Mouse (Mus musculus) granulocyte monocyte progenitor cell, adult 5-6 weeks (primary cell): Measurements from ENCODE around the gene Cldn4. TPM values are rescaled to one million over a fixed set of nuclear protein-coding genes. Genes with fewer than 3 reads are reported as not detected.

Experiments used
- ATAC-seq: replicated peaks from 2 replicates; pipeline ENCODE4 v1.8.0; 2016; ENCODE audit warnings: mild to moderate bottlenecking, moderate TSS enrichment, inconsistent platforms; ENCODE audit not compliant: poor library complexity, severe bottlenecking
- total RNA-seq, 2 experiments: library from RNA; stranded (forward) in 1 of 2; stranded (reverse) in 1 of 2; fragments of 200-712, 200-1000 nt in 1 of 2; fragments of >200 nt in 1 of 2; fragmentation: Nextera tagmentation in 1 of 2; gene quantifications; 2 replicates each; pipeline ENCODE4 v1.2.3; 2014 to 2017

Cldn4 gene
- not detected in 2 replicates for total RNA-seq (2014; fragmentation: Nextera tagmentation)
- total RNA-seq (2017): not detected in 2 replicates

DNA sequence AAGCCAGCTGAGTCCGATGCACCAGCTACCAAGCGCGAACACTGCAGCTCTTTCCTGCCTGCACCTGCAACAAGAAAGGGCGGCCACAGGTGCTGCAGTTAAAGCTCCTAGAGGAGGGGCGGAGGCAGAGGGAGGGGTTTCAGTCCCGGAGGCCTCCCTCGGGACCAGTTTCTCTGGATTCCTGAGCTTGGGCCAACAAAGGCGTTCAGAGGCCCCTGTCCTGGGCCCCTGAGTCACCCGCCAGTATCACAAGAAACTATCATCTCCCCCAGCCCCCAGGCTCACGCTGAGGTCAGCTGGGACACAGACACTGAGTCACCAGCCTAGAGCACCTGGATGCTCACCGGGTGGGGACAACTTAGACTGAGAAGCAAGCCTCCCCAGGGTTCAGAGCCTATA lies at the start of gene Cldn4:
Gene Cldn4 (minus strand): TSS at position 78 of the 399 bp plus-strand sequence.
- ATAC-seq: no peak

DNA sequence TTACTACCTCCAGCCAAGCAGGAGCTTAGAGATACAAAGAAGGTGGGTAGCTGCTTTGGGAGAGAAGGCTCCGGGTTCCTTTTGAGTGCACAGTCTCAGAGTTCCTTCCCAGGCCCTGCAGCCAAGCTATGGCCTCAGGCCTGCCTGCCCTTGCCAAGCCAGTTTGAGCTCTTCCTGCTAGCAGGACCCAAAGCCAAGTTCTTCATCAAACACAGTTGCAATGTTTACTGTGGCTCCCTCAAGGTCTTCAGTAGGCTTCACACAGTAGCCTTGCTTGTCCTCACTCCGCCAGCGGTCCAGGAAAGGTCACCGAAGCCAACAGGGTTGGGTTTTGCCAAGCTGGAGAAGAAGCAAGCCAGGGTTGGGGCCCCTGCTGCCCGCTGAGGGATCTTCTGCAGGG lies 45.8 kb upstream of the Cldn4 start:
- no peak for ATAC-seq

DNA sequence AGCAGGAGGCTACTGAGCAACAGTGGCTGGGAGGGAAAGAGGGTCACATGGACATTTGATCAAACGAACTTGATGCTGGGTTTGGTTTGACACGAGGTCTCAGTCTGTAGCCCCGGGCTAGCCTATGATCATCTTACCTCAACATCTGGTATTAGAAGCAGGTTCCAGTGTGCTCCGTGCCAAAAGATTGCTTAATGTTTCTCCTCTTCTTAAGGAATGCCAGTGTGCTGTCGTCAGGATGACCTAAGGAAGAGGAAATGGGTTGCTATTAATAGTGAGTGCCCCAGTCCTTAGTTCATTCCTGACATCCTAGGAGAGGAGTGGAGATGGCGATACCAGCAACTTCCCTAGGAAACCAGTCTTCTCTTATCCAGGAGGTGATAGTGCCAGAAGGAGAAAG lies 43.0 kb upstream of the Cldn4 start:
- no peak for ATAC-seq

DNA sequence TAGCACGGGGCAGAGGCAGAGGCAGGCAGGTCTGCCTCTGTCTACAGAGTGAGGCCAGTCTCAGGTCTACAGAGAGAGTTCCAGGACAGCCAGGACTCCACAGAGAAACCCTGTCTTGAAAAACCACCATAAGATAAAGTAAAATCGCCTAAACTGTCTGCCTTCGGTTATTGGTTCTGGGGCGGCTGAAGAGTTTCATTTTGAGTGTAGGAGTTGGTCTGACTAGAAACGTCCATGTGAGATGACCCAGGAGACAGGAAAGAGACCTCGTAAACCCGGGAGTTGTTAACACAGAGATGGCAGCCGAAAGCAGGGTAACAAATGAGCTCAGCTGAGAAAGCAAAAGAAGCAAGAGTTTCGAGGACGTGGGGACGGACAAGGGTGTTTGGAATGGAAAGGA lies 42.4 kb upstream of the Cldn4 start:
- no peak for ATAC-seq

DNA sequence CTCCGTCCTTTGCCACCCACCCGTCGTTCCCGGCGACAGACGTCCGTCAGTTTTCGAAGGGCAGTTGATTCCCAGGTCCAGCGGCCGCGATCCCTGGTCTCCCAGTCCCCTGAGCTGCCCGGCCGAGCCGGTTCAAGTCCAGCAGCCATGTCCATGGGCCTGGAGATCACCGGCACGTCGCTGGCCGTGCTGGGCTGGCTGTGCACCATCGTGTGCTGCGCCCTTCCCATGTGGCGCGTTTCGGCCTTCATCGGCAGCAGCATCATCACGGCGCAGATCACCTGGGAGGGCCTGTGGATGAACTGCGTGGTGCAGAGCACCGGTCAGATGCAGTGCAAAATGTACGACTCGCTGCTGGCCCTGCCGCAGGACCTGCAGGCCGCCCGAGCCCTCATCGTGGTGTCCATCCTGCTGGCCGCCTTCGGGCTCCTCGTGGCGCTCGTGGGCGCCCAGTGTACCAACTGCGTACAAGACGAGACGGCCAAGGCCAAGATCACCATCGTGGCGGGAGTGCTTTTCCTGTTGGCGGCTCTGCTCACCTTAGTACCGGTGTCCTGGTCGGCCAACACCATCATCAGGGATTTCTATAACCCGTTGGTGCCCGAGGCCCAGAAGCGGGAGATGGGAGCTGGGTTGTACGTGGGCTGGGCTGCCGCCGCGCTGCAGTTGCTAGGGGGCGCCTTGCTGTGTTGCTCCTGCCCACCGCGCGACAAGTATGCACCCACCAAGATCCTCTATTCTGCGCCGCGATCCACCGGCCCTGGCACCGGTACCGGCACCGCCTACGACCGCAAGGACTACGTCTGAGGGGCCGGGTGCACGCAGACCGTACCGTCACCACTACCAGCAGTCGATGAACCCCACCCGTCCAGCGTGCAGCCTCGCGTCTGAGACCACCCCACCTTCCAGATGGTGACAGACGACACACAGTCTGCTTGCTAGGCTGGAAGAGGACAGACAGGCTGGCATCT lies 39.8 kb upstream of the Cldn4 start:
- peak; percentile 42 for ATAC-seq

DNA sequence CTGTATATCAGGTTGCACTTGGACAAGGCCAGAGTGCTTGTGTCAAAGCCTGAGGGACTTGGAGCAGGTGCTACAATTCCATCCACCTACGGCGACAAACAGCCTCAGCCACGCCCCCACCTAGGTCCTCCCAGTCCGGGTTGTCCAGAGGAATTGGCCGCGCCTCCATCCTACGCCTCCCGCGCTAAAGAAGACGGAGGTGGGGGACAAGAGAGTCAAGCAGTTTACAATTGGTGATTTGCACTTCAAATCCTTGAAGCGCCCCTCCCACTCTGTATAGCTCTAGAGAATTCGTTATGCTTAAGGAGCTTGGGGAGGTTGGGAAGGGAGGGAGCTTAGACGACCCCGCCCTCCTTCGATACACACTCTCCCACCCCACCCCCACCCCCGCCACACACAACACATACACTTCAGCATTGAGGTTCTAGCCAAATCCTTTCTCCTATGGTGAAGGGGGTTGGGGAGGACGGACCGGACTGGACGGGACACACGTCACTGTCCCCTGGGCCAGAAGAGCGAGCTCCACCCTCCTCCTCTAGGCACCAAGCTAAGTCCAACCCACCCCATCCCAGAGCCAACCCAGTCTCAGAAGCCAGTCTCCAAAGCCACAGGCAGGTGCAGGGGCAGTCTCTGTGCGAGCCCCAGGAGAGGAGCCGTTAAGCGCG lies 39.0 kb upstream of the Cldn4 start, which contains the start of gene Cldn3:
Gene Cldn3 (plus strand): TSS at position 582 of the 665 bp plus-strand sequence.
- peak; percentile 21; the same call in 1 of the 2 replicates for ATAC-seq

DNA sequence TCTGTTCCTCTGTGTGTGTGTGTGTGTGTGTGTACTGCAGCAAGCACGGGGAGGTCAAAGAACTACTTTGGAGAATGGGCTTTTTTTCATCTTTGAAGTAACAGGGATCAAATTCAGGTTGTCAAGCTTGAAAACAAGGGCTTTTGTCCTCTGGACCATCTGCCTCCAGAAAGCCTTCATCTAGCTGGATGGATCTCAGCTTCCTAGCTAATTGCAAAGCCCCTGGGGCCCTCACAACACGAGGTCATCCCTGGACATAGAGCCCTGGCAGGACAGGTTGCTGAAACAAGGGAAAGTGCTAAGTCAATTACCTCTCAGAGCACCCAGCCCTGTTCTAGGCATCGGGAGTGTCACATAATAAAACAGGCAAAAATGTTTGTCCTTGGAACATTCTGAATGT lies 37.0 kb upstream of the Cldn4 start:
- ATAC-seq: no peak

DNA sequence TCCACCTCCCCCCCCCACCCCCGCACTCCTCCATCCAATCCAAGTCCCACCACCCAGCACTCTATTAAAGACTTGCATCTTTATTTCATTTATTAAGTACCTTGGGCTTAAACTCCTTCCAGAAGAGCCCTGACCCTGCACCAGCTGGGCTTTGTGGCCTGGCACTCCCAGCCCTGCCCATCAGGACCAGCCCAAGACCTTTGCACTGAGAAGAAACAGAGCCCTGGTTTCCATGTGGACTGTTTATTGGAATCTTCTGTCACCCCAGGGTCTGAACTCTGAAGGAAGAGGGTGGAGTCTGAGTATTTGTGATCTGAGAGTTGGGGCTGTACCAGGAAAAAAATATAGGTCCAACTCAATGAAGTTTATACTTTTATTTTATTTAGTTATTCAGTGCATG lies 36.4 kb upstream of the Cldn4 start:
- ATAC-seq: no peak

DNA sequence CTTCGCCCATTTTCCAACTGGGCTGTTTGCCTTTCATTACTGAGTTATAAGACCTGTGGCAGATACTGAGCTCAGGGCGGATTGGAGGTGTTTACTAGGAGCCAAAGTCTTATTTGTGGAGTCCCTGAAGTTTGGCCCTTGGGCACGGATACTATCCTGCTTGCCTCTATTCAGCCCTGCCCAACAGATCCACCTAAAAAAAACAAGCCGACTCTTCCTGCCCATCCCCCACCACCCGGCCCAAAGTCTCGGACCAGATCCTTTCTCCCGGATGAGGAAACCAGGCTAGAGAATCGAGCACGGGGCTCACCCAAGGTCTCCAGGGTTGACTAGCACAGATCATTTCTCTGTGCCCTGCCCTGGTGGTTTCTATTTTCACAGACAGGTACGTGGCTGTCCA lies 34.4 kb upstream of the Cldn4 start:
- ATAC-seq: no peak

DNA sequence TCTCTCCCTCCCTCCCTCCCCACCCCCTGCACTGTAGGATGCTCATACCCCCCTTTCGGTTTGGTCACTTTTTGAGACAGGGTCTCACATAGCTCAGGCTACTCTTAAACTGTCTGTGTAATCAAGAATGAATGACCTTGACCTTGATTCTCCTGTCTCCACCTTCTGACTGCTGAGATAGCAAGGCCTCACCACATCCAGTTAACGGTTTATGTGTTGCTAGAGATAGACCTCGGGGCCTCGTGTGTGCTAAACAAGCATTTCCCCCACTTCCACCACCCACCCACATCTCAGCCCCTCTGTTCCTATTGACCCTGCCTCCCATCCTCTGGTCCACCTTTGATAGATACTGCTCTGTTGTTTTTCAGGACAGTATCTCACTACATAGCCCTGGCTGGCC lies 31.1 kb upstream of the Cldn4 start:
- ATAC-seq: no peak

DNA sequence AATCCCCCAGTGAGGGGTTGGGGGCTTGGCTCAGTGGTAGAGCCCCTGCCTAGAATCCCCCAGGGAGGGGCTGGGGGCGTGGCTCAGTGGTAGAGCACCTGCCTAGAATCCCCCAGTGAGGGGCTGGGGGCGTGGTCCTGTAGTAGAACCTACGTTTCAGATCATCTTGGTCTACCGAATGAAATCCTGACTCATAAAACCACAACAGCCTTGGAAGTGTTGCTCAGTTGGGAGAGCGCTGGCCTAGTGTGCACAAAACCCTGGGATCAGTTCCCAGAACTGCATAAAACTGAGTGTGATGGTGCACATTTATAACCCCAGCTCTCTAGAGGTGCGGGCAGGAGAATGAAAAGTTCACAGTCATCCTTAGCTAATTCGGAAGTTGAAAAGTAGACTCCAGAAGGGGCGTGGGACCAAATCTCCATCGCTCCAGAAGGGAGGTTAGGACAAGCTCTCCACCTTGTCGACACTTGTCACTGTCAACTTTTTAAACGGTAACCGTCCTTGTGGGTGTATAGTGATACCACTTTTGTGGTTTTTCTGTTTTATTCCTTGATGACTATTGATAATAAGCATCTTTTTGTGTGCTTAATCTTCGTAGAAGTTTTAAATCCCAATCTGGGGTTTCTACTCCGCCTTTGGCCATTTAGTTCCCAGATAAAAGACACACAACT lies 30.0 kb upstream of the Cldn4 start:
- ATAC-seq: no peak

DNA sequence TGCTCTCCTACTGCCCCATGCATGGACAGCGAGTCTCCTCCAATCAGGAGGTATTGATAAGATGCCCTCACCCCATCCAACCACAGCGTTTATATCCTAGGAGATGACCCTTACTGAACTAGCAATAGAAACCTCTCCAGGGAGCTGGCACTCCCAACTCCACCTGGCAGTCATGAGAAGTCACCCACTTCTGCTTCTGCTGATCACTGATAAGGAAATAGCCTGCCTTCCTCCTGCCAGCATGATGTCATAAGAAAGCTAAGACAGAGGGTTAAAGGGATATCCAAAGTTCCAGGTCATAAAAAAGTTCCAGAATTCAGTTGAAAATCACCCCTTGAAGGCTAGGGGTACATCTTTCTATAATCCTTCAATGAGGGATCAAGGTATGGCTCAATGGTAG lies 29.4 kb upstream of the Cldn4 start:
- peak; percentile 38; the same call in 1 of the 2 replicates for ATAC-seq

DNA sequence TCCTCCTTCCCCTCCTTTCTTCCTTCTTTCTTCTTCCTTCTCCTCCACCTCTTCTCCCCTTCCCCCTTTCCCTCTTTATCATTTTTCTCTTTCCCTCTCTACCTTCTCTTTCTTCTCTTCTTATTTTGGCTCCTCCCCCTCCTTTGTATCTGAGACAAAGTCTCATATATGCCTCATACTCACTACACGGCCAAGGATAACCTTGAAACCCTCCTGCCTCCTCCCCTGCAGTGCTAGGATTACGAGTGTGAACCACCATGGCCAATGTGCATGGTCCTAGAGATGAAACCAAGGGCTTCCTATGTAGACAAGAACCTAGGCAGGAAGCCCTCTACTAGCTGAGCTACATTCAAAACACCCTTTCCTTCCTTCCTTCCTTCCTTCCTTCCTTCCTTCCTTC lies 28.2 kb upstream of the Cldn4 start:
- no peak for ATAC-seq

DNA sequence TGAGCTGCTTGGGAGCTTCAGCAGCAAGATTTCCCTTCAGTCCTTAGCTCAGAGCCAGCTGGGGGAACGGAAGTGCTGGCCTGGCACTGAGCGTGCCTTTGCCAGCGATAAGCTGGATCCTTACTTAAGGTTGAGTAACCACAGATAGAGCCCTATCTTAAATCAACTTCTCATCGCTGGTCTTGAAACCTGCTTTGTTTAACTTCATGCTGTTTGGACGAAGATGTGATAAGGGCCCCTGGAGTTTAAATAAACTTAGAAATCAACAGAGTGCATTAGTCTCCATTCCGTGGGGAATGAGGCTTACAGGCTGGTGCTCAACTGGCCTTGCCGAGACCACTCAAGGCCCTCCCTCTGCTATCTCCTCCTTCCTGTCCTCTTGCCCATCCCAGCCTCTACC lies 27.6 kb upstream of the Cldn4 start:
- peak; percentile 78 for ATAC-seq

DNA sequence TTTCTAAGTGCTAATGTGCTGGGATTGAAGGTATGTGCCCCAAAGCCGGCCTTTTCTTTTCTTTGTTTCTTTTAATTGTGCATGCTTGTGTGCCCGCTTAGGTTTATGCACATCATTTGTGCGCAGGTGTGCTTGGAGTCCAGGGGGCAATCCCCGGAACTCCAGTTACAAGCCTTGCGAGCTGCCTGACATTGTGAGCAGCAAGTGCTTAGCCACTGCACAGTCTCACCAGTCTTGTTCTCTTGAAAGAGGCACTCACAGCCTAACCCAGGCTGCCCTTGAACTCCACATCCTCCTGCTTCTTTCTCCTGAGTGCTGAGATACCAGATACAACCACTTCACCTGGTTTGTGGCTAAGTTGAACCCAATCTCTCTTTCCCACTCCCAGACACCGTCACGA lies 26.8 kb upstream of the Cldn4 start:
- no peak for ATAC-seq

DNA sequence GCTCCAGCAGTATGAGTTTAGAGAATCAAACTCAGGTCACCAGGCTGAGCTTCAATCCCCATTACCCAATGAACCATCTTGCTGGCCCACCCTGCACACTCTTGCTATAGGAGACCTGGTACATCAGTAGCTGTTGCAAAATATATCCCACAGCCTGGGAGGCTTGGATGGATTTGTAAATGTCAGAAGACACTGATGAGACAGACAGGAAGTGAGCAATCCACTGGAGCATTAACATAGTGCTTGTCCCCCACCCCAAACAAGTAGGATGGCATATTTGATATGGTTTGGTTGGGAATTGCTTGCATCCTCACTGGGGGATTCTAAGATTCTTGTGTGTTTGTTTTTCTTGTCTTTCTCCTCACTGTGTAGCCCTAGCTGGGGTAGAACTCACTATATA lies 26.3 kb upstream of the Cldn4 start:
- ATAC-seq: peak; percentile 24

DNA sequence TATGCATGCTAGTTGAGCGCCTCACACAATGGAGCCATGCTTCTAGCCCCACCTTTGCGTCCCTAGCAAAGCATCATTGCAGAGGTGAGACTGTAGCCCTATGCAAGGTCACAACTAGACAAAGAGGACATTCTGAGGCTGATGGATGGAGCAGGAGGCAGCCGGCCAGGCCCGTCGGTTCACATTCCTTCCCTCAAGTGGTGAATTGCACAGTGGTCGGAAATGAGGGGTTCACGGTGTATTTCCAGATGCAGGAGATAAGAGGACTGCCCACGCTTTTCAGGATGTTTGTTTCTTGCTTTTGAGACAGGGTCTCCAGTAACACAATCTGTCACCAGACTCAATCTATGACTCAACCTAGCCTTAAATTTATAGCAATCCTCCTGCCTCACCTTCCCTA lies 23.9 kb upstream of the Cldn4 start:
- ATAC-seq: no peak

DNA sequence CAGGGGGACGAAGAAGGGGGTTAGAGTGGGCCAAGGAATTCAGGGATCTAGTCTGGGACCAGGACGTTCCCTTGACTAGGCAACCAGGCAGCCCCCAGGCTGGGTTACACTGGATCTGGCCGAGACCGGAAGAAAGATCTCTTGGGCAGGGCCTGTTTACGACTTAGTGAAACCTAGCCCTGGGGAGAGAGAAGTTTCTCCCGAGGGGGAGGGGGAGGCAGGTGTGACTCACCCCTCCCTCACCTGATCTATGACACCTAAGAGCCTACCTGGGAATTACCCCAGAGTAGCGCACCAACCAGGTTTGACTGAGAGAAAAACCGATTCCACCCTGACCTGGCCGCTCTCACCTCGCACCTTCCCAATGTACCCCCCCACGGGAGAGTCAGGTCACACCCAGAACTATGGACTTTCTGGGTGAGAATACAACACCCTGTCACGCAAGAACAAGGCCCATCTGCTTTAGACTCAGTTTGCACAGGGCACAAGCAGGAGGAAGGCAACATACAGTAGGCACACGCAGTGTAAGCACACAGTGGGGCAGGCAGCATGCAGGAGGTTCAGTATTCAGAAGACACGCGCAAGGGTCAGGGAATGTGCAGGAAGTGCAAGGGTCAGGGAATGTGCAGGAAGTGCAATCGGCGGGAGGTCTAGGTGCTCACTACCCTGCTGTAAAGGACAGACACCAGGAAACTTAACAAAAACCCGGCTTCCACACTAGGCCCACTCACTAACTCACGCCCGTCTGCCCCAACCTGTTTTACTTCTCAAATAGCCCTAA lies 20.6 kb upstream of the Cldn4 start:
- ATAC-seq: no peak

DNA sequence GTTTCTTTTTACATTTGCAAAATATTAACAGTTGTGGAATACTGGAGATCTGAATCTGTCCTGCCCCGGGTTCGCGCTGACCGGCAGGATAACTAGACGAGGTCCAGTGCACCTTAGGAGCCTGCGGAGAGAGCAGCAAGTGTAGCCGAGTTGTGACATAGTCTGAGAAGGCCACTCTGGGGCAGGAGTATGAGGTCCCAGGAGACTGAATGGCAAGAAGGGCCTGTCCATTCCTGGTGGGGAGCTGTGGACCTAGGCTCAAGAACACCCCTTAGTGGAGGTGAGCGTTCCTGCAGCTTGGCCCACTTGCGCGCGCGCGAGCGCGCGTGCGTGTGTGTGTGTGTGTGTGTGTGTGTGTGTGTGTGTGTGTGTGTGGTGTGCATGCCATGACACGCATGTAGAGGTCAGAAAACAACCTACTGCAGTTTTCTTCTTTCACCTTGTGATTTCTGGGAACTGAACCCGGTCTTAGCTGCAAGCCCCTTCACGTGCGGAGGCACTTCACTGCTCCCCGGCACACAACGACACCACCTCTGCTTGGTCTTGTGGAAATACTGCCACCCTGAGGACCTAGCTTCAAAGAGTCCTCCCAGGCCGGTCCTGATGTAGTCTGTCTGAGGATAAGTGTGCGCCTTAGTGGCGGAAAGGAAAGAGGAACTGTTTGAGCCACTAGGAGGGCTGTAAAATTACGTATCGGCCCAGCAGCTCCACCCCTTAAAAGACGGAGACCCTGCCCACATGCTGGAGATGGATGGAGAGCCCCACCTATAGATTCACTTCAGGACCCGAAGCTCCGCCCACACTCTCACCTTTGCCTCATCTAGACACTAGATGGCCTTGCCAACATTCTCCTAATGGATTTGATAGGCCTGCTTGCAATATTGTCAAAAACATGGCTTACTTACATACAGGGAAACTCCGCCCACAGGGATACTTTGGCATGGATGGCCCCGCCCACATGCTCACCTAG lies 19.4 kb upstream of the Cldn4 start:
- ATAC-seq: peak; percentile 82
